Mouse (Mus musculus) liver, embryonic 14.5 days (tissue): ENCODE data around the gene Thyn1. TPM values are rescaled to one million over a fixed set of nuclear protein-coding genes. Genes with fewer than 3 reads are reported as not detected.

Experiments
- ATAC-seq: fragments of 200-750 bp; cut with Nextera tagmentation; 2 replicates; pipeline ENCODE4 v1.8.0; 2017; ENCODE audit warnings: moderate number of reproducible peaks, mild to moderate bottlenecking, moderate library complexity; ENCODE audit not compliant: insufficient read depth
- DNase-seq, 3 experiments: peaks; one replicate each; pipeline ENCODE4 v3.0.0-alpha.2; 2012 to 2013; ENCODE audit warnings: low read depth in 3 of 3, low spot score in 3 of 3
- H3K27ac ChIP-seq: fragments of 300-500 bp; sonication (generic); 2 replicates; pipeline ENCODE4 v1.5.1; 2014; ENCODE audit warnings: moderate library complexity, mild to moderate bottlenecking, control low read depth, inconsistent platforms
- H3K27me3 ChIP-seq: fragments of 300-500 bp; sonication (generic); 2 replicates; pipeline ENCODE4 v1.6.1; 2014; ENCODE audit warnings: mild to moderate bottlenecking, low read length, moderate library complexity; ENCODE audit not compliant: control insufficient read depth, insufficient read depth
- H3K36me3 ChIP-seq: fragments of 300-500 bp; sonication (generic); replicated peaks from 2 replicates; pipeline ENCODE4 v1.6.1; 2014; ENCODE audit warnings: low read depth; ENCODE audit not compliant: control insufficient read depth, insufficient read depth
- H3K4me1 ChIP-seq, 2 experiments: fragments of 200-500 bp in 1 of 2; fragments of 300-500 bp in 1 of 2; sonication (generic) in 1 of 2; replicated peaks; 2 replicates each; pipeline ENCODE4 v1.6.1; 2012 to 2014; ENCODE audit warnings: antibody characterized with exemption in 1 of 2, inconsistent platforms in 1 of 2, low read length in 1 of 2; ENCODE audit not compliant: control insufficient read depth in 2 of 2, insufficient read depth in 2 of 2
- H3K4me2 ChIP-seq: fragments of 300-500 bp; sonication (generic); 2 replicates; pipeline ENCODE4 v1.6.1; 2014; ENCODE audit warnings: low read depth, mild to moderate bottlenecking, control low read depth, moderate library complexity
- H3K4me3 ChIP-seq, 2 experiments: fragments of 200-500 bp in 1 of 2; fragments of 300-500 bp in 1 of 2; sonication (generic) in 1 of 2; 2 replicates each; pipeline ENCODE4 v1.5.1; 2012 to 2014; ENCODE audit warnings: low read depth in 2 of 2, low read length in 2 of 2, mild to moderate bottlenecking in 2 of 2, control low read depth in 1 of 2, inconsistent platforms in 1 of 2, moderate library complexity in 1 of 2; ENCODE audit not compliant: insufficient read depth in 1 of 2
- H3K9ac ChIP-seq: fragments of 300-500 bp; sonication (generic); replicated peaks from 2 replicates; pipeline ENCODE4 v1.6.1; 2014; ENCODE audit warnings: mild to moderate bottlenecking, control low read depth, moderate library complexity
- H3K9me3 ChIP-seq: fragments of 300-500 bp; sonication (generic); 2 replicates; pipeline ENCODE4 v1.6.1; 2016; ENCODE audit warnings: low read length, mixed read lengths; ENCODE audit not compliant: control insufficient read depth
- CTCF ChIP-seq: IDR thresholded peaks from 2 replicates; pipeline ENCODE4 v1.5.1; 2016; ENCODE audit warnings: antibody characterized with exemption, low read depth, control low read depth
- EP300 ChIP-seq: IDR thresholded peaks from 2 replicates; pipeline ENCODE4 v1.6.1; 2016; ENCODE audit warnings: antibody characterized with exemption, low read depth
- WGBS: fragments of 180-500 bp; shearing (Covaris S2); extraction: QIAGEN DNeasy Blood & Tissue Kit; methylation state at CpG from one replicate; pipeline ENCODE4 v1.1.7; 2014; ENCODE audit not compliant: insufficient replicate concordance; 5-methylcytosine and 5-hydroxymethylcytosine counted together
- polyA plus RNA-seq, 2 experiments: library from polyadenylated mRNA; depleted of rRNA in 1 of 2; stranded (reverse) in 1 of 2; unstranded in 1 of 2; fragments of >200 nt; fragmentation: Nextera tagmentation in 1 of 2; extraction: Ambion mirVana in 1 of 2; gene quantifications; 2 replicates each; pipeline versions ENCODE4 v1.2.1 to v1.2.3; 2012 to 2014

Thyn1 gene
- polyA plus RNA-seq, 2 experiments: 22.6 to 54.0 TPM

DNA sequence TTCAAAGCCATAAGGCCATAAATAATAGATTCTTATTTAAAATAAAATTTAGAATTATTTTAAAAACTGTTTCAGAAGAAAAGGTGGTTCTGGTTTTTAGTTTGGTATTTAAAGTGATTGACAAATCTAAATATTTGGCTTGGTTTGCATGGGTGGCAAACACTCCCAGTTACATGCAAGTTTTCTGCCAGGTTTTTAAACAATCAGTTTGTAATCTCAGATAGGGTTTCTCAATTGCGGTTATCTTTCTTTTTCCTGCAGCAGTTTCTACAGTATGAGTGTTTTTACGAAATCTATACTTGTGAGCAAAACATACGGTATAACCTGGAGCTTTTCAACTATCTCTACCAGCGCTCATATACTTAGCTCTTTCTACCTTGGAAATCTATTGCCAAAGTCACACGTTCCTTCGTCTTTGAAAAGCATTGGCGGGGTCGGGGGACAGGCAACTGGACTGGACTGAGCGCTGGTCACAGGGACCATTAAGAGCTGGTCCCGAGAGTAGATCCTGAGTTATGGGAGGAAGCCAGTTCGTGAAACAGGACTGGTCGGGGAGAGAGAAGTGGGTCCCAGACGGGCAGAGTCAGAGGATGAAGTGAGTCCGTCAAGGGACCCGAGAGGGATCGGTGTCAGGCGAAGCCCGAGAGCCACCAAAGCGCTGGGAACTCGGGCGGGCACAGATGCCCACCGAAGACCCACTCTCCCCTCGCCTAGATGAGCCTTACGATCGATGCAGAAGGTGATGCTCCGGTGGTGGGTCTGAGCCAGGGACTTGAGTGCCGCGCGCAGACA is 645 bp upstream of the Thyn1 start:
- 2% methylated on average over 29 of the region's 29 CpGs for WGBS
- H3K4me1 ChIP-seq: peaks cover 6 to 18% of the 10 kb centered on the region in 2 experiments
- no peaks in the 10 kb centered on the region for H3K27me3 ChIP-seq
- no peak for TF ChIP-seq CTCF
- TF ChIP-seq EP300: no peak
- peak overlapping the region; percentile 76 to 81 for H3K4me3 ChIP-seq
- peak; percentile 38 for ATAC-seq
- H3K4me2 ChIP-seq: peak overlapping the region; percentile 94
- no peak overlapping the region for H3K27ac ChIP-seq
- peaks cover 1% of the 10 kb centered on the region; the same call in 1 of the 2 replicates for H3K36me3 ChIP-seq
- DNase-seq: no peak
- peak overlapping the region; percentile 80 for H3K9ac ChIP-seq
- no peaks in the 10 kb centered on the region for H3K9me3 ChIP-seq

DNA sequence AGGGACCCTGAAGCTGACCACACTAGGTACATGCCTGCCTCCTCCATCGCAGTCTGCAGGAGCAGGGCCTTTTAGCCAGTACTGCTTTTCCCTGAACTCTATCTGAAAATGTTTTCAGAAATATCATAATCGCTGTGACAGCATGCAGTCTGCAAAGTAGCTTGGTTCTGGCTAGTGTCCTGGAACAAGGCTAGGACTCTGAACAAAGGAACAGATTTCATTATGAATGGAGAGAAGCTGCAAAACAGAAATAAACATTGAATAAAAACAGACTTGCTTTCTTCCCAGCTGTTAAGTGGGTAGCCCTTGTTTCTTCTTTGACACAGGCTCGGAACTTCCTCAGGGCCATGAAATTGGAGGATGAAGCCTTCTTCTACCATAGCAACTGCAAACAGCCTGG is 5.7 kb downstream of the Thyn1 start:
- H3K4me1 ChIP-seq: peaks cover 6 to 11% of the 10 kb centered on the region in 2 experiments
- peaks cover 10% of the 10 kb centered on the region for H3K36me3 ChIP-seq
- 77% methylated on average over 3 of the region's 3 CpGs for WGBS
- TF ChIP-seq CTCF (no peak), EP300 (no peak)
- H3K27me3 ChIP-seq: no peaks in the 10 kb centered on the region
- no peak overlapping the region for H3K4me3 ChIP-seq
- H3K9ac ChIP-seq: no peak overlapping the region
- H3K9me3 ChIP-seq: no peaks in the 10 kb centered on the region
- H3K27ac ChIP-seq: no peak overlapping the region
- H3K4me2 ChIP-seq: no peak overlapping the region
- DNase-seq: no peak
- ATAC-seq: no peak

DNA sequence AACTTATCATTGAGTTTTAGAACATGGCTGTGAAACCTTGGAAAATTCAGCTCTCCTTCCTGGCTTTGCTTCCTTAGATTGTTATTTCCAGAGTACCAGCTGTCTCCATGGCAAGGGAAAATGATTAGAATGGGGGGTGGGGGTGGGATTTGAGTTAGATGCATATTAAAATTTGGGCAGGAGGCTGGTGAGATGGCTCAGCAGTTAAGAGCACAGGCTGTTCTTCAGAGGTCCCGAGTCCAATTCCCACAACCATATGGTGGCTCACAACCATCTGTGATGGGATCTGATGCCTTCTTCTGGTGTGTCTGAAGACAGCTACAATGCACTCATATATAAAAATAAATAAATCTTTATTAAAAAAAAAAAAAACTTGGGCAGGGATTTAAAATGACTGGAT is 6.4 kb downstream of the Thyn1 start:
- no peaks in the 10 kb centered on the region for H3K27me3 ChIP-seq
- no peak overlapping the region for H3K4me3 ChIP-seq
- no peak overlapping the region for H3K27ac ChIP-seq
- no peak for ATAC-seq
- DNase-seq: no peak
- peaks cover 1 to 4% of the 10 kb centered on the region in 2 experiments; a peak in 3 of 4 replicates for H3K4me1 ChIP-seq
- peaks cover 10% of the 10 kb centered on the region for H3K36me3 ChIP-seq
- H3K4me2 ChIP-seq: no peak overlapping the region
- TF ChIP-seq CTCF: no peak
- TF ChIP-seq EP300: no peak
- H3K9ac ChIP-seq: no peak overlapping the region
- H3K9me3 ChIP-seq: no peaks in the 10 kb centered on the region
- 80% methylated on average over 1 of the region's 1 CpGs for WGBS

DNA sequence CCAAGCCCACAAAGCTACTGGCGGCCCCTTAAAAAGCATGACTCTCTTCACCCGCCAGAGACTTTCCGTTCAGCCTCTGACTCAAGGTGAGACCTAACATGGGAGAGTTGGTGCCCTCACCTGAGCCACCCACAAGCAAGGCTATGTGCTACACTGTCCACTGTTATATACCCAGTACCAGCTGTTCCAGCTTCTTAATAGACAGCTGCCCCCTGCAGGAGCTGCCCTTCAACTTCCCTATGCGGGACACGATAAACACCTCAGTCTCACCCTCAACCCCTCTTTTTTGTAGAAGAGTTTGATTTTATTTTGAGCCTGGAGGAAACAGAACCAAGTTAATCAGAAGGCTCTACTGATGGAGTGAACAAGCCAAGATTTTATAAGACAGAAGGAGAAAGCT is 7.4 kb downstream of the Thyn1 start:
- DNase-seq: no peak
- H3K9ac ChIP-seq: no peak overlapping the region
- H3K27me3 ChIP-seq: no peaks in the 10 kb centered on the region
- no peak overlapping the region for H3K27ac ChIP-seq
- no peak overlapping the region for H3K4me2 ChIP-seq
- peaks cover 10% of the 10 kb centered on the region for H3K36me3 ChIP-seq
- TF ChIP-seq CTCF: peak; percentile 17; the same call in 1 of the 2 replicates
- TF ChIP-seq EP300: no peak
- ATAC-seq: no peak
- no peaks in the 10 kb centered on the region for H3K9me3 ChIP-seq
- H3K4me3 ChIP-seq: no peak overlapping the region
- no peaks in the 10 kb centered on the region for H3K4me1 ChIP-seq
- 84% methylated on average over 5 of the region's 5 CpGs for WGBS

DNA sequence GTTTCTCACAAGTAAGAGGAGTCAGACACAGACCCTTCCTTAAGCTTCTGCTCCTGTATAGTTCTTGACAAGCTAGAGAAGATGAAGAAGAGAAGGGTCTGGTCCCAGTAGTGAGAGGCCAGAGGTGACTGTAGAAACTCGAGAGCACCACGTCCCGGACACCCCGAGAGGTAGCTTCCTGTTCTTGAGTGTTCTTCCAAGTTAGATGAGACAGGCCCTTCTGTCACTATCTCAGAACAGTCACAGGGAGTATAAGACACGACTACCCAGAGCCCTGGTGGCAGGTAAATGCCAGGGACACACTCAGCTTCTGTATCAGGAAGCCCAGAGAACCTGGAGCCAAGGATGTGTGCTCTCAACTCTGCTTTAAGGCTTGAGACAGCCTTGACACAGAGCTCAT is 9.7 kb downstream of the Thyn1 start:
- H3K9me3 ChIP-seq: no peaks in the 10 kb centered on the region
- no peak overlapping the region for H3K4me3 ChIP-seq
- peaks cover 13% of the 10 kb centered on the region for H3K36me3 ChIP-seq
- TF ChIP-seq CTCF (no peak), EP300 (no peak)
- ATAC-seq: no peak
- DNase-seq: no peak
- H3K9ac ChIP-seq: no peak overlapping the region
- no peak overlapping the region for H3K27ac ChIP-seq
- no peaks in the 10 kb centered on the region for H3K4me1 ChIP-seq
- H3K27me3 ChIP-seq: no peaks in the 10 kb centered on the region
- no peak overlapping the region for H3K4me2 ChIP-seq
- 68% methylated on average over 5 of the region's 5 CpGs for WGBS
